Mouse (Mus musculus) gastrocnemius, postnatal 4 days (tissue): Measurements from ENCODE around the gene Cluap1. TPM values are rescaled to one million over a fixed set of nuclear protein-coding genes. Genes with fewer than 3 reads are reported as not detected.
"Not testable (repeated sequence)": the region's sequence is repeated elsewhere in the genome, so short reads cannot be mapped to it uniquely, and the experiment has no call there.

Source experiments
- DNase-seq, 2 experiments: peaks; one replicate each; pipeline ENCODE4 v3.0.0; 2021 to 2022; ENCODE audit warnings: low spot score in 2 of 2, mixed read lengths in 2 of 2
- microRNA-seq: library from miRNA; unstranded; fragments of <30 nt; microRNA quantifications from one replicate; pipeline ENCODE4 v1.2.0, GENCODE M21; 2021
- total RNA-seq, 2 experiments: library from RNA; stranded (reverse); gene quantifications; 2 replicates each; pipeline ENCODE4 v1.2.3; 2021

Gene Cluap1
- total RNA-seq, 2 experiments from 2014 or later = 12.3 to 13.3 TPM

GRCm38 (mm10) chr16:3933536-3933935 lies 24.9 kb downstream of the Cluap1 start:
- no peak for DNase-seq

GRCm38 (mm10) chr16:3934091-3934490 lies 25.5 kb downstream of the Cluap1 start:
- DNase-seq = no peak

- no peak for DNase-seq
Measured at GRCm38 (mm10) chr16:3934701-3935100, 26.1 kb downstream of the Cluap1 start.

- DNase-seq = no peak
Measured at GRCm38 (mm10) chr16:3951141-3951540, 42.5 kb downstream of the Cluap1 start.

GRCm38 (mm10) chr16:3956369-3956768 lies 47.8 kb downstream of the Cluap1 start:
- DNase-seq = no peak

GRCm38 (mm10) chr16:3959261-3959660 lies 50.7 kb downstream of the Cluap1 start:
- DNase-seq = no peak

- no peak for DNase-seq
Measured at GRCm38 (mm10) chr16:3964990-3965389, 56.4 kb downstream of the Cluap1 start.

- no peak for DNase-seq
Measured at GRCm38 (mm10) chr16:3965534-3965933, 56.9 kb downstream of the Cluap1 start.

- DNase-seq = not testable (repeated sequence)
Measured at GRCm38 (mm10) chr16:3974456-3974855, 65.9 kb downstream of the Cluap1 start.

- DNase-seq = no peak
Measured at GRCm38 (mm10) chr16:3975658-3976057, 67.1 kb downstream of the Cluap1 start.

GRCm38 (mm10) chr16:3976251-3976671 lies 67.7 kb downstream of the Cluap1 start, which contains the start of gene Nlrc3:
Nlrc3 (minus strand) TSS chr16:3976632.
- no peak for DNase-seq

GRCm38 (mm10) chr16:3976712-3977111 lies 68.1 kb downstream of the Cluap1 start:
- DNase-seq = no peak

GRCm38 (mm10) chr16:3982173-3982572 lies 73.6 kb downstream of the Cluap1 start:
- no peak for DNase-seq

- no peak for DNase-seq
Measured at GRCm38 (mm10) chr16:3983146-3983700, 74.6 kb downstream of the Cluap1 start.

- DNase-seq = no peak
Measured at GRCm38 (mm10) chr16:3988410-3988809, 79.8 kb downstream of the Cluap1 start.

Small RNA genes within 50 kb of the gene (microRNA-seq; reads per million reads assigned to microRNA genes)
- not detected for gene Gm23493

Other genes starting within 250 kb of the Cluap1 start
- gene Mefv, start 190.7 kb upstream of the Cluap1 start, total RNA-seq = not detected
- 10 to 100 TPM; 11.4 to 16.0 TPM for gene Zfp263, start 164.7 kb upstream of the Cluap1 start, total RNA-seq
- not detected for gene Olfr15, start 77.9 kb upstream of the Cluap1 start, total RNA-seq
- gene Zfp174, start 61.5 kb upstream of the Cluap1 start, total RNA-seq = 1 to 10 TPM; 1.7 to 1.9 TPM
- gene Naa60, start 36.4 kb upstream of the Cluap1 start, total RNA-seq = 10 to 100 TPM; 37.3 to 43.1 TPM
- gene Zfp597, start 24.2 kb upstream of the Cluap1 start, total RNA-seq = 10 to 100 TPM; 10.6 to 11.9 TPM
- gene Gm20695, start 24.2 kb upstream of the Cluap1 start, total RNA-seq = under 1 TPM; 0.36 to 0.44 TPM
- 1 to 10 TPM; 3.1 to 5.6 TPM for gene 1700037C18Rik, start 112 bp upstream of the Cluap1 start, total RNA-seq
- gene Nlrc3, start 67.8 kb downstream of the Cluap1 start, total RNA-seq = 1 to 10 TPM; 2.5 to 3.6 TPM
- 10 to 100 TPM; 20.8 to 21.0 TPM for gene Slx4, start 95.0 kb downstream of the Cluap1 start, total RNA-seq
- gene Dnase1, start 128.1 kb downstream of the Cluap1 start, total RNA-seq = not detected
- gene Trap1, start 169.0 kb downstream of the Cluap1 start, total RNA-seq = 10 to 100 TPM; 85.4 to 91.3 TPM